In genomic region chr13:53226461-53226860, GRCm38 (mm10) we compare ENCODE assay signal across 18 mouse cellular contexts. TPM values are rescaled to one million over a fixed set of nuclear protein-coding genes. Genes with fewer than 3 reads are reported as not detected.
DNase-seq lines count a peak whose midpoint lies in the region; ATAC-seq and TF ChIP-seq lines count a peak whose summit lies in the region.
"Had no signal": no experiment of that assay in that cellular context is flagged by ENCODE, and none has a peak within 500 bp of the region (broad histone marks: within the 10 kb centered on the region; RNA-seq: fewer than 3 reads in every experiment).

No protein-coding gene starts in this region.

- TF ChIP-seq CTCF in lung, embryonic 14.5 days (IDR thresholded peaks at IDR 0.05; ENCODE audit: low read depth): no peak

- no peak for DNase-seq in heart, adult 9 months (ENCODE audit: low spot score in 2 of 2)
- DNase-seq in lung, embryonic 14.5 days: peak; percentile 85
- DNase-seq in lung, adult 18-20 months: no peak
- DNase-seq in spleen, postnatal 4 days (ENCODE audit: low spot score in 2 of 2): no peak
- DNase-seq: B cell, adult 2 months; cerebellum, adult 18-20 months; cerebellum, postnatal 25 days; left cerebral cortex, postnatal 4 days; liver, embryonic 13.5 days; retina, postnatal 1 day; thymus, adult 2 months had no signal

- WGBS in heart, embryonic 11.5 days (ENCODE audit: insufficient replicate concordance): 46% methylated on average over 7 of the region's 7 CpGs
- 30% methylated on average over 7 of the region's 7 CpGs for WGBS in lung, embryonic 14.5 days
- 25% methylated on average over 7 of the region's 7 CpGs for WGBS in heart, embryonic 16.5 days
- 74% methylated on average over 7 of the region's 7 CpGs for WGBS in limb, embryonic 12.5 days

- peak overlapping the region; percentile 37 for H3K4me2 ChIP-seq in heart, embryonic 11.5 days
- H3K4me2 ChIP-seq in lung, embryonic 14.5 days: no peak overlapping the region
- H3K4me2 ChIP-seq in heart, embryonic 16.5 days (ENCODE audit: low read depth, low read length): peak overlapping the region; percentile 48
- no peak overlapping the region for H3K4me2 ChIP-seq in limb, embryonic 12.5 days
- H3K4me2 ChIP-seq: forebrain, embryonic 12.5 days; hindbrain, embryonic 15.5 days; liver, embryonic 13.5 days; midbrain, embryonic 11.5 days had no signal

- H3K36me3 ChIP-seq in heart, embryonic 11.5 days (ENCODE audit: control insufficient read depth, insufficient read depth, low read length): no peaks in the 10 kb centered on the region
- no peaks in the 10 kb centered on the region for H3K36me3 ChIP-seq in lung, embryonic 14.5 days (ENCODE audit: insufficient read depth)
- no peaks in the 10 kb centered on the region for H3K36me3 ChIP-seq in heart, embryonic 16.5 days (ENCODE audit: control insufficient read depth, insufficient read depth)
- peaks cover 8% of the 10 kb centered on the region for H3K36me3 ChIP-seq in limb, embryonic 12.5 days
- H3K36me3 ChIP-seq: forebrain, embryonic 12.5 days; hindbrain, embryonic 15.5 days; liver, embryonic 13.5 days had no signal

- H3K4me3 ChIP-seq in heart, embryonic 11.5 days (ENCODE audit: low read depth, low read length): no peak overlapping the region
- H3K4me3 ChIP-seq in lung, embryonic 14.5 days (ENCODE audit: low read depth, low read length): no peak overlapping the region
- no peak overlapping the region for H3K4me3 ChIP-seq in heart, embryonic 16.5 days (ENCODE audit: low read length)
- H3K4me3 ChIP-seq in limb, embryonic 12.5 days (replicated peaks): no peak overlapping the region
- H3K4me3 ChIP-seq: forebrain, embryonic 12.5 days; hindbrain, embryonic 15.5 days; left cerebral cortex, adult 2 months; liver, embryonic 13.5 days had no signal

- no peaks in the 10 kb centered on the region for H3K27me3 ChIP-seq in heart, embryonic 11.5 days (ENCODE audit: control insufficient read depth, insufficient read depth, low read length)
- H3K27me3 ChIP-seq in lung, embryonic 14.5 days (ENCODE audit: insufficient read depth, low read length): no peaks in the 10 kb centered on the region
- H3K27me3 ChIP-seq in heart, embryonic 16.5 days (ENCODE audit: control insufficient read depth, insufficient read depth, low read length): no peaks in the 10 kb centered on the region
- H3K27me3 ChIP-seq in limb, embryonic 12.5 days: no peaks in the 10 kb centered on the region
- H3K27me3 ChIP-seq: forebrain, embryonic 12.5 days; hindbrain, embryonic 15.5 days; liver, embryonic 13.5 days had no signal

- no peak for ATAC-seq in heart, embryonic 11.5 days (replicated peaks; ENCODE audit: insufficient number of reproducible peaks, low FRiP score, low TSS enrichment)
- ATAC-seq in lung, embryonic 14.5 days (ENCODE audit: insufficient read depth): peak; percentile 42; the same call in 1 of the 2 replicates
- peak; percentile 59 for ATAC-seq in heart, embryonic 16.5 days (replicated peaks; ENCODE audit: extremely low read depth, insufficient read depth, low FRiP score)
- no peak for ATAC-seq in limb, embryonic 12.5 days (ENCODE audit: insufficient number of reproducible peaks, insufficient read depth, low FRiP score, low TSS enrichment, low read depth)

- peaks cover 27% of the 10 kb centered on the region for H3K4me1 ChIP-seq in heart, embryonic 11.5 days (ENCODE audit: control insufficient read depth, insufficient read depth, low read length)
- H3K4me1 ChIP-seq in lung, embryonic 14.5 days (ENCODE audit: insufficient read depth): peaks cover 13% of the 10 kb centered on the region
- peaks cover 26% of the 10 kb centered on the region for H3K4me1 ChIP-seq in heart, embryonic 16.5 days (ENCODE audit: control insufficient read depth, insufficient read depth, low read length)
- peaks cover 37% of the 10 kb centered on the region for H3K4me1 ChIP-seq in limb, embryonic 12.5 days (replicated peaks)
- H3K4me1 ChIP-seq: liver, embryonic 13.5 days had no signal

- no peaks in the 10 kb centered on the region for H3K9me3 ChIP-seq in heart, embryonic 11.5 days (replicated peaks; ENCODE audit: control insufficient read depth, low read length)
- H3K9me3 ChIP-seq in lung, embryonic 14.5 days (ENCODE audit: low read depth, low read length): 0 out of 2 replicates have a peak, but pooled peaks cover 6% of the 10 kb centered on the region
- H3K9me3 ChIP-seq in heart, embryonic 16.5 days (replicated peaks; ENCODE audit: control insufficient read depth, low read length): peaks cover 9% of the 10 kb centered on the region; the same call in 1 of the 2 replicates
- peaks cover 17% of the 10 kb centered on the region for H3K9me3 ChIP-seq in limb, embryonic 12.5 days
- H3K9me3 ChIP-seq: hindbrain, embryonic 15.5 days had no signal

- peak overlapping the region; percentile 62 for H3K27ac ChIP-seq in heart, embryonic 11.5 days (ENCODE audit: low read depth, low read length)
- 0 out of 2 replicates have a peak overlapping the region, but pooled peaks have one; percentile 18 for H3K27ac ChIP-seq in lung, embryonic 14.5 days (ENCODE audit: low read depth)
- peak overlapping the region; percentile 71 for H3K27ac ChIP-seq in heart, embryonic 16.5 days (ENCODE audit: low read length)
- H3K27ac ChIP-seq in limb, embryonic 12.5 days: peak overlapping the region; percentile 50; the same call in 1 of the 2 replicates
- H3K27ac ChIP-seq: forebrain, embryonic 12.5 days; hindbrain, embryonic 15.5 days; left cerebral cortex, adult 2 months; liver, embryonic 13.5 days had no signal

- 0 out of 2 replicates have a peak overlapping the region, but pooled peaks have one; percentile 22 for H3K9ac ChIP-seq in heart, embryonic 11.5 days (ENCODE audit: low read depth, low read length)
- H3K9ac ChIP-seq in lung, embryonic 14.5 days: no peak overlapping the region
- 0 out of 2 replicates have a peak overlapping the region, but pooled peaks have one; percentile 3 for H3K9ac ChIP-seq in heart, embryonic 16.5 days (ENCODE audit: low read length)
- H3K9ac ChIP-seq in limb, embryonic 12.5 days (replicated peaks): no peak overlapping the region
- H3K9ac ChIP-seq: forebrain, embryonic 12.5 days; hindbrain, embryonic 15.5 days; liver, embryonic 13.5 days had no signal

RNA-seq across cellular contexts. Expression of gene Ror2, which starts 59.5 kb away (rescaled TPM):
- polyA plus RNA-seq in heart, embryonic 11.5 days (2014; fragmentation: Nextera tagmentation; extraction: Ambion mirVana): 10.2 and 12.6 TPM in 2 replicates
- 16.2 and 18.2 TPM in 2 replicates for polyA plus RNA-seq in lung, embryonic 14.5 days (2014; fragmentation: Nextera tagmentation; extraction: Ambion mirVana)
- 13.5 and 15.8 TPM in 2 replicates for polyA plus RNA-seq in heart, embryonic 16.5 days (2015; fragmentation: Nextera tagmentation; extraction: Ambion mirVana)
- polyA plus RNA-seq in limb, embryonic 12.5 days (2016; fragmentation: Nextera tagmentation; extraction: Ambion mirVana): 44.2 and 45.2 TPM in 2 replicates

Comparison
In these comparisons a context has a peak if more than half of its experiments do, and no peak if none do; other contexts are left out.
1. ATAC-seq: peak in lung, embryonic 14.5 days (single experiment) and heart, embryonic 16.5 days (single experiment); none in heart, embryonic 11.5 days (single experiment) and limb, embryonic 12.5 days (single experiment).
2. H3K27ac ChIP-seq: peak in every context shown above with its lines; median percentile 71 in heart, embryonic 16.5 days; 62 in heart, embryonic 11.5 days; 50 in limb, embryonic 12.5 days; 18 in lung, embryonic 14.5 days.
3. H3K4me2 ChIP-seq: peak in heart, embryonic 11.5 days (single experiment) and heart, embryonic 16.5 days (single experiment); none in lung, embryonic 14.5 days (single experiment) and limb, embryonic 12.5 days (single experiment).
4. H3K9ac ChIP-seq: peak in heart, embryonic 11.5 days (single experiment) and heart, embryonic 16.5 days (single experiment); none in lung, embryonic 14.5 days (single experiment) and limb, embryonic 12.5 days (single experiment).